Mouse (Mus musculus) heart, embryonic 10.5 days (tissue): Measurements from ENCODE around the gene Cyp11a1. TPM values are rescaled to one million over a fixed set of nuclear protein-coding genes. Genes with fewer than 3 reads are reported as not detected.
A peak's percentile ranks its signal among the peaks of the same experiment; 100 is the strongest.

Experiments
- DNase-seq: peaks from one replicate; pipeline ENCODE4 v3.0.0-alpha.2; 2017; ENCODE audit warnings: low spot score
- H3K27ac ChIP-seq: fragments of 300-500 bp; sonication (generic); 2 replicates; pipeline ENCODE4 v1.5.1; 2016; ENCODE audit warnings: mild to moderate bottlenecking
- H3K27me3 ChIP-seq: fragments of 300-500 bp; sonication (generic); 2 replicates; pipeline ENCODE4 v1.6.1; 2016; ENCODE audit warnings: mild to moderate bottlenecking; ENCODE audit not compliant: poor library complexity, insufficient read depth, severe bottlenecking
- H3K36me3 ChIP-seq: fragments of 300-500 bp; sonication (generic); 2 replicates; pipeline ENCODE4 v1.6.1; 2016; ENCODE audit warnings: mild to moderate bottlenecking, moderate library complexity
- H3K4me1 ChIP-seq: fragments of 300-500 bp; sonication (generic); 2 replicates; pipeline ENCODE4 v1.6.1; 2016; ENCODE audit warnings: mild to moderate bottlenecking
- H3K4me3 ChIP-seq: fragments of 300-500 bp; sonication (generic); 2 replicates; pipeline ENCODE4 v1.5.1; 2016; ENCODE audit warnings: mild to moderate bottlenecking, moderate library complexity
- H3K9me3 ChIP-seq: fragments of 300-500 bp; sonication (generic); 2 replicates; pipeline ENCODE4 v1.6.1; 2016; ENCODE audit warnings: mild to moderate bottlenecking, moderate library complexity
- WGBS: fragments of 180-500 bp; shearing (Covaris S2); methylation state at CpG from one replicate; pipeline ENCODE4 v1.1.7; 2016; 5-methylcytosine and 5-hydroxymethylcytosine counted together
- polyA plus RNA-seq: library from polyadenylated mRNA; unstranded; fragments of >200 nt; fragmentation: Nextera tagmentation; extraction: Ambion mirVana; gene quantifications from 2 replicates; pipeline ENCODE4 v1.2.1, GENCODE M21; 2016

The Cyp11a1 gene
- polyA plus RNA-seq, result 0.10 TPM in 1 of 2 replicates, not detected in the other

GRCm38 (mm10) chr9:58005753-58006461, at the start of gene Cyp11a1:
TSS of gene Cyp11a1 (plus strand) at chr9:58006411.
- 83% methylated on average over 16 of the region's 16 CpGs for WGBS
- H3K27me3 ChIP-seq, result peaks cover 10% of the 10 kb centered on the region
- no peaks in the 10 kb centered on the region for H3K9me3 ChIP-seq
- peaks cover 19% of the 10 kb centered on the region for H3K4me1 ChIP-seq
- DNase-seq, result no peak
- H3K4me3 ChIP-seq, result no peak within 1 kb of the TSS
- H3K27ac ChIP-seq, result no peak within 1 kb of the TSS
- H3K36me3 ChIP-seq, result no peaks in the 10 kb centered on the region

DNA sequence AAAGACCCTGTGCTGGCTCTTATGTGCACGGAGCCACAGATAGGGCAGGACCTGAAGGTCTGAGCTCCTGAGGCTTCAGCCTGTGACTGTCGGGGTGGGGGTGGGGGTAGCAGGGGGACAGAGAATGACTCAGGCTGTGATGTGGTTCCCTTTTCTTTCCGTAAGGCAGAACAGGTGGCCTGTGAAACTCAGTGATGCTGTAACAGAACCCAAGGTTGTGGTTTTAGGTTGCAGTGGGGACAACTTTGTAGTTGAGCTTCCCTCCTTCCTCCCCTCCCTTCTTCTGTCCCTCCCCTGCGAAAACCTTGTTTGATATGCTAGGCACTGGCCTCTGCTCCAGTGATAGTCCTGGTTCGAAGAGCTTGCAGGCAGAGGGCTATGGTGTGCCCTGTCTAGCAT, 49.4 kb upstream of the Cyp11a1 start:
- H3K4me1 ChIP-seq, result peaks cover 43% of the 10 kb centered on the region
- DNase-seq, result no peak
- H3K27ac ChIP-seq, result no peak overlapping the region

DNA sequence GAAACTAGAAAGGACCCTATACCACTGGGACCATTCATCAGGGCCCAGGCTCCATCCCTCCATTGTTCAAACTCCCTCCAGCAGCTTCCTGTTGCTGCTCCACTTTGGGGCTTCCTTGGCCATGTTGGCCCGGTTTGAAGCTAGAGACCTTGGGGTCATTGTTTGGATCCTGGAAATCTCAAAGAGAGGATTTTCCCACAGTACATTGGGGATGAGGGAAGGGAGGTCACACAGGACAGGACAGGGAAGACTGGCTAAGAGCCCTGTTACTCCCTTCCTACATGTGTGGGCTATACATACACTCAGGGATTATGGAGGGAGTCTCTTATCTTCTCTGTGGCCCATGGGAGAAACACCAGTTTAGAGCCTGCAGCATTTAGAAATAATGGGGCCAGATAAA, 47.6 kb upstream of the Cyp11a1 start:
- 70% methylated on average over 1 of the region's 1 CpGs for WGBS
- H3K36me3 ChIP-seq, result no peaks in the 10 kb centered on the region
- no peak for DNase-seq
- peaks cover 51% of the 10 kb centered on the region for H3K4me1 ChIP-seq
- H3K27me3 ChIP-seq, result peaks cover 21% of the 10 kb centered on the region; the same call in 1 of the 2 replicates
- H3K27ac ChIP-seq, result no peak overlapping the region
- no peaks in the 10 kb centered on the region for H3K9me3 ChIP-seq
- no peak overlapping the region for H3K4me3 ChIP-seq

More for the DNA sequence above, 49.4 kb upstream of the Cyp11a1 start:
- H3K36me3 ChIP-seq, result no peaks in the 10 kb centered on the region
- H3K9me3 ChIP-seq, result no peaks in the 10 kb centered on the region
- WGBS, result 62% methylated on average over 5 of the region's 5 CpGs
- peaks cover 33% of the 10 kb centered on the region; the same call in 1 of the 2 replicates for H3K27me3 ChIP-seq
- no peak overlapping the region for H3K4me3 ChIP-seq

DNA sequence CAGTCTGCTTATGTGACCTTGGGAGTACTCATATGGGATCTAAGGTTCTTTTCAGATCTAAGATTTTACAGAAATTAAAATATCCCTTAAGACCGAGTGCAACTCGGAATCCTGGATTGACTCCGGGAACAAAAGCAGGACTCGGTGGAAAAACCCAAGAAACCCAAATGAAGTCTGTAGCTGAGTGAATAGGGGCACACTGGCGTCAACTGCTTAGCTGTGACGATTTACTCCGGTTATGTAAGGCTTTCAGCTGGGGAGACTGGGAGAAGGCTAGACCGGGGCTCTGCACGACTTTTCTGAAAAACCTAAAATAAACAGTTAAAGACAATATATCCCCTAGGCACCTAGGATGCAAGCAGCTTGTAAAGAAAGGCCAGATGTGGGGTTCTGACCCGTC, 46.8 kb upstream of the Cyp11a1 start:
- H3K9me3 ChIP-seq, result no peaks in the 10 kb centered on the region
- no peak for DNase-seq
- H3K27ac ChIP-seq, result peak overlapping the region; percentile 72
- H3K4me1 ChIP-seq, result peaks cover 50% of the 10 kb centered on the region
- WGBS, result 57% methylated on average over 10 of the region's 10 CpGs
- no peak overlapping the region for H3K4me3 ChIP-seq
- no peaks in the 10 kb centered on the region for H3K36me3 ChIP-seq
- peaks cover 16% of the 10 kb centered on the region; the same call in 1 of the 2 replicates for H3K27me3 ChIP-seq

DNA sequence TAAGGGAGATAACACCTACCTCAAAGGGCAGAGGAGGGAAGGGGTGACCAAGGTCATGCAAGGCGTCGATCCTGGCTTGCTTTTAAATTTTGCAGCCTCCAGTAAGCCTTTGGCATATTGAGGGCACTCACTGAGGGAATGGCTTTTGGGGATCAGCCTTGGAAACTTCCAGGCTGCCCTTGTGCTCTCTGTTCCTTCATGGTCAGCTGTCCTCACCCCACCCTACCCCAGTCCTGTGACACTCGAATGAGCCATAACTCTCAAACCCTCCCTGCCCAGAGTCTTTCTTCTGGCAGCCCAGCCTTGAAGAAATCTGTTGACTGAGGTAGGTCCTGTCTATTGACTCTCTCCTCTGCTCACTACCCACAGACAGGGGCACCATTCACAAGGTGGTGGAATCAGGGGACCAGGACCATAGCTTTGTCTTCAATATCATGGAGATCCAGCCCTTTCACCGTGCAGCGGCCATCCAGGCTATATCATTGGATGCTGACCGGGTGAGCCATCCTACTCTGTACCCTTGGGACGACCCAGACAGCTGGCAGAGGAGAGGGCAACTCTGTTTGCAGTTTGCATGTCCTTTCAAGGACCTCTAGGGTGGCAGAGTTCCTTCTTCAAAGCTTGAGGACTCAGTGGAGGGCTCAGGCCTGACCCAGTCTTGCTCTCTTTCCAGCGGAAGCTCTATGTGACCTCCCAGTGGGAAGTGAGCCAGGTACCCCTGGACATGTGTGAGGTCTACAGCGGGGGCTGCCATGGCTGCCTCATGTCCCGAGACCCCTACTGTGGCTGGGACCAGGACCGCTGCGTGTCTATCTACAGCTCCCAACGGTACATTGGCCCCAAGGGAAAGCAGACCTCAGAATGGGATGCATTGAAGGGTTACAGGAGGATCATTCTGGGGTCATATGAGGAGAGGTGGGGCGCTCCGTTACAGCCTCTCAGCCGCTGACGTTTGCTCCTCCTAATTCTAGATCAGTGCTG, 46.0 kb upstream of the Cyp11a1 start:
- WGBS, result 79% methylated on average over 17 of the region's 17 CpGs
- H3K9me3 ChIP-seq, result no peaks in the 10 kb centered on the region

DNA sequence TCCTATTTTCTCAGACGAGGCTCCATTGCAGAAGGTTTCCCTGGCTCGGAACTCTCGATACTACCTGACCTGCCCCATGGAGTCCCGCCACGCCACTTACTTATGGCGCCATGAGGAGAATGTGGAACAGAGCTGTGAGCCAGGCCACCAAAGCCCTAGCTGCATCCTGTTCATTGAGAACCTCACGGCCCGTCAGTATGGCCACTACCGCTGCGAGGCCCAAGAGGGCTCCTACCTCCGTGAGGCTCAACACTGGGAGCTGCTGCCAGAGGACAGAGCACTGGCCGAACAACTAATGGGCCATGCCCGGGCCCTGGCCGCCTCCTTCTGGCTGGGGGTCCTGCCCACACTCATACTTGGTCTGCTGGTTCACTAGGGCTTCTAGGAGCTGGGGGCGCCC, 45.0 kb upstream of the Cyp11a1 start:
- Histone ChIP-seq H3K4me3 (no peak overlapping the region), H3K36me3 (no peaks in the 10 kb centered on the region), H3K4me1 (peaks cover 56% of the 10 kb centered on the region), H3K9me3 (no peaks in the 10 kb centered on the region), H3K27me3 (peaks cover 20% of the 10 kb centered on the region; the same call in 1 of the 2 replicates), H3K27ac (no peak overlapping the region)
- 83% methylated on average over 15 of the region's 15 CpGs for WGBS
- DNase-seq, result no peak

More for the DNA sequence above, 46.0 kb upstream of the Cyp11a1 start:
- Histone ChIP-seq H3K27ac (peak overlapping the region; percentile 72), H3K27me3 (peaks cover 21% of the 10 kb centered on the region; the same call in 1 of the 2 replicates), H3K4me1 (peaks cover 53% of the 10 kb centered on the region), H3K36me3 (no peaks in the 10 kb centered on the region), H3K4me3 (no peak overlapping the region)
- DNase-seq, result no peak

GRCm38 (mm10) chr9:57961863-57962778, 44.1 kb upstream of the Cyp11a1 start:
- 57% methylated on average over 17 of the region's 17 CpGs for WGBS
- H3K4me1 ChIP-seq, result peaks cover 58% of the 10 kb centered on the region
- no peak for DNase-seq
- peak overlapping the region; percentile 50; the same call in 1 of the 2 replicates for H3K27ac ChIP-seq
- no peaks in the 10 kb centered on the region for H3K36me3 ChIP-seq
- no peaks in the 10 kb centered on the region for H3K9me3 ChIP-seq
- peaks cover 20% of the 10 kb centered on the region; the same call in 1 of the 2 replicates for H3K27me3 ChIP-seq
- no peak overlapping the region for H3K4me3 ChIP-seq

DNA sequence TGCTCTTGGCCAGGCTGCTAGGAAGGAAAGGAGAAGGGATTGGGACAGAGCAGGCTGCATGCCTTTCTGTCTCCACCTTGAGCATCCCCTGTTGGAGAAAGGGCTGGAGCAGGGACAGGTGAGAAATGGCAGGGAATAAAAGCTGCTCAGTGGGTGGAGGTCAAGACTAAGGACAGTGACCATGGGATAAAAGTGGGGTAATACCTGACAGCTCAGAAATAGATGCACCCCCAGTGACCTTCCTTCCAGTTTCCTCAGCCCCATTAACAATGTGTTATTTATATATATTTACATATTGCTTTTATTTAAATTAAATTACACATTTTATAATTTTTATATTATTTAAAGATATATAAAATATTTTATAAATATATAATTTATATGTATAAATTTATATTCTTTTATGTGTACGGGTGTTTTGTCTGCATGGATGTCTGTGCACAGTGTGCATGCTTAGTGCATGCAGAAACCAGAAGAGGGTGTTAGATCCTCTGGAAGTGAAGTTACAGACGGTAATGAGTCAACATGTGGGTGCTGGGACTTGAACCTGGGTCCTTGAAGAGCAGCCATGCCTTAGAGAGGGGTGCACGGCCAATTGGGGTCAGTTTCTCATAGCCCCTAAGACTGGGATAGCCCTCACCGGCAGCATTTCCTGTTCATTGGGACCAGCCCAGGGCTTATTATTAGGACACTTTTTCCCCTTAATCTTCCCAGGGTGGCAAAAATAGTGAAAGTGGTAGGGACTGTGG, 42.8 kb upstream of the Cyp11a1 start:
- no peak overlapping the region for H3K4me3 ChIP-seq
- H3K27ac ChIP-seq, result 0 out of 2 replicates have a peak overlapping the region, but pooled peaks have one; percentile 50
- peaks cover 20% of the 10 kb centered on the region; the same call in 1 of the 2 replicates for H3K27me3 ChIP-seq
- WGBS, result 85% methylated on average over 4 of the region's 4 CpGs
- peaks cover 67% of the 10 kb centered on the region for H3K4me1 ChIP-seq
- no peak for DNase-seq
- H3K36me3 ChIP-seq, result no peaks in the 10 kb centered on the region
- H3K9me3 ChIP-seq, result no peaks in the 10 kb centered on the region

- 73% methylated on average over 5 of the region's 5 CpGs for WGBS
- peaks cover 65% of the 10 kb centered on the region for H3K4me1 ChIP-seq
- H3K27me3 ChIP-seq, result peaks cover 20% of the 10 kb centered on the region; the same call in 1 of the 2 replicates
- no peak overlapping the region for H3K27ac ChIP-seq
- no peak overlapping the region for H3K4me3 ChIP-seq
- H3K36me3 ChIP-seq, result no peaks in the 10 kb centered on the region
- DNase-seq, result no peak
- no peaks in the 10 kb centered on the region for H3K9me3 ChIP-seq
Observed at GRCm38 (mm10) chr9:57963998-57964395, 42.2 kb upstream of the Cyp11a1 start.

GRCm38 (mm10) chr9:57964528-57965250, 41.5 kb upstream of the Cyp11a1 start:
- no peak for DNase-seq
- H3K27me3 ChIP-seq, result peaks cover 20% of the 10 kb centered on the region; the same call in 1 of the 2 replicates
- H3K36me3 ChIP-seq, result no peaks in the 10 kb centered on the region
- peaks cover 59% of the 10 kb centered on the region for H3K4me1 ChIP-seq
- WGBS, result 76% methylated on average over 6 of the region's 6 CpGs
- H3K27ac ChIP-seq, result no peak overlapping the region
- no peaks in the 10 kb centered on the region for H3K9me3 ChIP-seq
- no peak overlapping the region for H3K4me3 ChIP-seq
